Comparison of ENCODE assay signal across 8 mouse cellular contexts in the genomic region with DNA sequence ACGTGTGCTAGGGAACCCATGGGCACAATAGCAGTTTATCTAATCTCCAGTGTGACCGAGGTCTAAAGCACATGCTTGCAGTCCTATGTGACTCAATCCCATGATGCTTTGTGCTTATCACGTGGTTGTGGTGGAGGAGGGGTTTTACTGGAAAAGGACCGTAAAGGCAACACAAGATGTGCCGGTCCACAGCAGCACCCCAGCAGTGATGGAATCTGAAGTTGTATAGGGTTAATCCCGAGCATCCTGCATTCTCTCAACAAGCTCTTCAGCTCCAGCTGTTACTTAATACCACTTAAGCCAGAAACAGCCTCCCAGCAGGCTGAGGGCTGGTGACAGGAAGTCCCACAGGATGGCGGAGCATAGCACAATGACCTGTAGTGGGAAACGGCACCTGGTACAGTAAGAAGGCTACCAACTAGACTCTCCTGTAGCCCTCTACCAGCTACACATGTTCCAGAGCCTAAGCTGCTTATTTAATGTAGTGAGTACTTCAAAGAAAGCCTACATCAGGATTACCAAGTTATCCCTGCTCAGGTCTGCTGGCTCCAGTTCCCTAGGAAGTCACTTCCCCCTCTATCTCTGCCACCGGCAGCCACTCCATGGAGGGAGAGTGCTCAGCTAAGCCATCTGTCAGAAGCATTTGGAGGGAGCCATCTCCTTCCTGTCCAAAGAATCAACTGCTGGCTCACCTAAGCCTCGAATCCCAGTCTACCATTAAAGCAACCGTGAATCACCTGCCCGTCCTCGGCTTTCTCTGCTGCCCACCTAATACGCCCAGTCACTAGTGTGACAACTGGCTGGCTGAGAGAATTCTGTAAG. TPM values are rescaled to one million over a fixed set of nuclear protein-coding genes. Genes with fewer than 3 reads are reported as not detected.
DNase-seq lines count a peak whose midpoint lies in the region; ATAC-seq lines count a peak whose summit lies in the region.

No protein-coding gene starts in this region.

- no peaks in the 10 kb centered on the region for H3K27me3 ChIP-seq in neural tube, embryonic 13.5 days
- H3K27me3 ChIP-seq in neural tube, embryonic 15.5 days (replicated peaks), result no peaks in the 10 kb centered on the region
- H3K27me3 ChIP-seq in forebrain, embryonic 15.5 days, result no peaks in the 10 kb centered on the region

- H3K27ac ChIP-seq in neural tube, embryonic 13.5 days (replicated peaks), result 0 out of 2 replicates have a peak overlapping the region, but pooled peaks have one; percentile 13
- H3K27ac ChIP-seq in neural tube, embryonic 15.5 days (replicated peaks), result no peak overlapping the region
- H3K27ac ChIP-seq in forebrain, embryonic 15.5 days (replicated peaks), result no peak overlapping the region

- ATAC-seq in neural tube, embryonic 13.5 days (ENCODE audit: low read depth), result no peak
- no peak for ATAC-seq in neural tube, embryonic 15.5 days (ENCODE audit: low FRiP score)
- no peak for ATAC-seq in activated CD4-positive, CD25-positive, alpha-beta regulatory T cell, adult 4 months
- no peak for ATAC-seq in erythroid progenitor cell, adult 5-6 weeks (replicated peaks; ENCODE audit: low FRiP score, poor library complexity, severe bottlenecking)
- no peak for ATAC-seq in forebrain, embryonic 15.5 days (replicated peaks)

- 80% methylated on average over 14 of the region's 14 CpGs for WGBS in neural tube, embryonic 13.5 days
- 82% methylated on average over 14 of the region's 14 CpGs for WGBS in neural tube, embryonic 15.5 days
- WGBS in forebrain, embryonic 15.5 days, result 69% methylated on average over 14 of the region's 14 CpGs

- H3K4me1 ChIP-seq in neural tube, embryonic 13.5 days (replicated peaks), result peaks cover 28% of the 10 kb centered on the region
- H3K4me1 ChIP-seq in neural tube, embryonic 15.5 days, result peaks cover 21% of the 10 kb centered on the region
- H3K4me1 ChIP-seq in forebrain, embryonic 15.5 days, result peaks cover 23% of the 10 kb centered on the region

- H3K9ac ChIP-seq in neural tube, embryonic 13.5 days, result no peak overlapping the region
- no peak overlapping the region for H3K9ac ChIP-seq in neural tube, embryonic 15.5 days (replicated peaks)
- H3K9ac ChIP-seq in forebrain, embryonic 15.5 days (replicated peaks), result no peak overlapping the region

- H3K4me3 ChIP-seq in neural tube, embryonic 13.5 days, result no peak overlapping the region
- H3K4me3 ChIP-seq in neural tube, embryonic 15.5 days (replicated peaks), result no peak overlapping the region
- H3K4me3 ChIP-seq in forebrain, embryonic 15.5 days, result no peak overlapping the region

- H3K36me3 ChIP-seq in neural tube, embryonic 13.5 days, result peaks cover 12% of the 10 kb centered on the region; the same call in 1 of the 2 replicates
- no peaks in the 10 kb centered on the region for H3K36me3 ChIP-seq in neural tube, embryonic 15.5 days
- no peaks in the 10 kb centered on the region for H3K36me3 ChIP-seq in forebrain, embryonic 15.5 days

- peak; percentile 10 for DNase-seq in embryo, embryonic 11 days
- DNase-seq in embryo, embryonic 9.5 days (ENCODE audit: extremely low spot score), result no peak
- DNase-seq in heart, postnatal 10 days, result peak; percentile 55 to 61

- intact Hi-C loops in heart, postnatal 10 days (cut with DNase I), result loop anchor here (5.0 kb wide), 1 partner anchor 71 kb away; no protein-coding TSS in a partner anchor

- H3K9me3 ChIP-seq in neural tube, embryonic 13.5 days, result no peaks in the 10 kb centered on the region
- H3K9me3 ChIP-seq in neural tube, embryonic 15.5 days (replicated peaks), result no peaks in the 10 kb centered on the region
- H3K9me3 ChIP-seq in forebrain, embryonic 15.5 days, result no peaks in the 10 kb centered on the region

- no peak overlapping the region for H3K4me2 ChIP-seq in neural tube, embryonic 13.5 days
- no peak overlapping the region for H3K4me2 ChIP-seq in neural tube, embryonic 15.5 days
- H3K4me2 ChIP-seq in forebrain, embryonic 15.5 days (replicated peaks), result no peak overlapping the region

RNA-seq across cellular contexts. Expression of gene Fnip2, which starts 51.3 kb away (rescaled TPM):
- polyA plus RNA-seq in neural tube, embryonic 13.5 days (2015; fragmentation: Nextera tagmentation; extraction: Ambion mirVana), result 5.9 and 7.0 TPM in 2 replicates
- polyA plus RNA-seq in neural tube, embryonic 15.5 days (2015; fragmentation: Nextera tagmentation; extraction: Ambion mirVana), result 5.6 and 7.3 TPM in 2 replicates
- 10 to 100 TPM; 15.3 to 19.0 TPM for total RNA-seq in heart, postnatal 10 days (2021)
- under 1 TPM; 0.34 to 0.46 TPM for polyA plus RNA-seq in activated CD4-positive, CD25-positive, alpha-beta regulatory T cell, adult 4 months (2017; shearing (Covaris generic))
- 73.2 and 101 TPM in 2 replicates for total RNA-seq in erythroid progenitor cell, adult 5-6 weeks (2015; ENCODE audit: low replicate concordance)
- total RNA-seq in erythroid progenitor cell, adult 5-6 weeks (2017; ENCODE audit: low replicate concordance), result 85.6 and 109 TPM in 2 replicates
- 5.3 and 7.3 TPM in 2 replicates for polyA plus RNA-seq in forebrain, embryonic 15.5 days (2015; fragmentation: Nextera tagmentation; extraction: Ambion mirVana)
